Mouse (Mus musculus) forebrain, embryonic 14.5 days (tissue): ENCODE measurements around the gene Ppp6r2. TPM values are rescaled to one million over a fixed set of nuclear protein-coding genes. Genes with fewer than 3 reads are reported as not detected.

Experiments used
- ATAC-seq: fragments of 200-750 bp; cut with Nextera tagmentation; 2 replicates; pipeline ENCODE4 v1.8.0; 2017; ENCODE audit warnings: mild to moderate bottlenecking, moderate library complexity
- DNase-seq: peaks from one replicate; pipeline ENCODE4 v3.0.0-alpha.2; 2015; ENCODE audit warnings: low spot score
- H3K27ac ChIP-seq: fragments of 300-500 bp; sonication (generic); 2 replicates; pipeline ENCODE4 v1.5.1; 2014; ENCODE audit warnings: low read depth, mild to moderate bottlenecking, control low read depth, low read length, moderate library complexity
- H3K27me3 ChIP-seq: fragments of 300-500 bp; sonication (generic); replicated peaks from 2 replicates; pipeline ENCODE4 v1.6.1; 2014; ENCODE audit warnings: low read length, control low read depth, mixed read lengths; ENCODE audit not compliant: control insufficient read depth, insufficient read depth
- H3K36me3 ChIP-seq: fragments of 300-500 bp; sonication (generic); 2 replicates; pipeline ENCODE4 v1.6.1; 2014; ENCODE audit warnings: low read length, control low read depth; ENCODE audit not compliant: control insufficient read depth, insufficient read depth
- H3K4me1 ChIP-seq: fragments of 300-500 bp; sonication (generic); 2 replicates; pipeline ENCODE4 v1.6.1; 2014; ENCODE audit warnings: antibody characterized with exemption, low read length, control low read depth; ENCODE audit not compliant: control insufficient read depth, insufficient read depth
- H3K4me2 ChIP-seq: fragments of 300-500 bp; sonication (generic); 2 replicates; pipeline ENCODE4 v1.6.1; 2014; ENCODE audit warnings: mild to moderate bottlenecking, control low read depth, low read length
- H3K4me3 ChIP-seq: fragments of 300-500 bp; sonication (generic); 2 replicates; pipeline ENCODE4 v1.5.1; 2014; ENCODE audit warnings: low read depth, low read length, control low read depth
- H3K9ac ChIP-seq: fragments of 300-500 bp; sonication (generic); 2 replicates; pipeline ENCODE4 v1.6.1; 2014; ENCODE audit warnings: mild to moderate bottlenecking, low read length, control low read depth, moderate library complexity
- H3K9me3 ChIP-seq: fragments of 300-500 bp; sonication (generic); replicated peaks from 2 replicates; pipeline ENCODE4 v1.6.1; 2016; ENCODE audit warnings: low read length, control low read depth, mixed read lengths; ENCODE audit not compliant: control insufficient read depth
- WGBS: fragments of 180-500 bp; shearing (Covaris S2); extraction: QIAGEN DNeasy Blood & Tissue Kit; methylation state at CpG from one replicate; pipeline ENCODE4 v1.1.7; 2014; 5-methylcytosine and 5-hydroxymethylcytosine counted together
- polyA plus RNA-seq: library from polyadenylated mRNA; unstranded; fragments of >200 nt; fragmentation: Nextera tagmentation; extraction: Ambion mirVana; gene quantifications from 2 replicates; pipeline ENCODE4 v1.2.1, GENCODE M21; 2014

Ppp6r2 gene
- polyA plus RNA-seq, 1 experiment from 2014 or later = 69.4 TPM

DNA sequence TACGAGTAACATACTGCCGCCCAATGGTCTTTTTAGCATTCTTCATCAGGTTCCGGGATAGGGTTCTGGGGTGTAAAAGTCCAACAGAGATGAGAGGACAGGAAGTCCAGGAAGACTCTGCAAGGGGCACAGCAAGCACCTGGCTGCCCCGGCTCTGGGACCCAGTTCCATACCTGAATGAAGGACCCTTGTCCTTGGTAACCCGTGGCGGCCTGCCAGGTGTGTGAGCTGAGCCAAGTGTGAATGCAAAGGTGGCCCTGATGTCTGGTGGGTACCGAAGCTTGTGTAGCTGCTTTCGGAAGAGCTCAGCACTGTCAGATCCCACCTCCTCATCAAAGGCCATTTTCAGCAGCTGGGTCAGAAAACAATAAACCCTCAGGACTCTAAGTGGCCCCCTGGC is 89.2 kb downstream of the Ppp6r2 start:
- no peaks in the 10 kb centered on the region for H3K27me3 ChIP-seq
- H3K4me2 ChIP-seq = no peak overlapping the region
- no peak overlapping the region for H3K9ac ChIP-seq
- H3K4me3 ChIP-seq = no peak overlapping the region
- H3K9me3 ChIP-seq = no peaks in the 10 kb centered on the region
- WGBS = 92% methylated on average over 8 of the region's 8 CpGs
- ATAC-seq (no peak), DNase-seq (no peak)
- H3K27ac ChIP-seq = no peak overlapping the region
- H3K36me3 ChIP-seq = peaks cover 91% of the 10 kb centered on the region
- no peaks in the 10 kb centered on the region for H3K4me1 ChIP-seq

DNA sequence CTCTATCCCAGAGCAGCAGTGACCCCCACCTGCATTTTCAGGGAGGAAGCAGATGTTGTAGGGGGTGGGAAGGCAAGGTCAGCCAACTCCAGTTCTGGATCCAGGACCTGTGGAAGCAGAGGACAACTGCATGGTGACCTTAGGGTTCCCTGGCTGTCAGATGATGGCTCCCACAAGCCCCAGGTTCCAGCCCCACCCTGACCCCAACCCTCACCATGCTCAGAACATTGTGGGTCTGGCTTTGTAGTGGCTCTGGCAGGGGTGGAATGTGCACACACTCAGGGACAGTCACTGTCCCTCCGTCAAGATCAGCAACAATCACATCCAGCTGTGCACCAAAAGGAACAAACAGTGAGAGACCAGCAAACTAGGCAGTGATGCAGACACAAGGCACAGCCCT is 94.6 kb downstream of the Ppp6r2 start:
- Histone ChIP-seq H3K4me2 (no peak overlapping the region), H3K9ac (no peak overlapping the region), H3K4me3 (no peak overlapping the region), H3K27me3 (no peaks in the 10 kb centered on the region), H3K4me1 (no peaks in the 10 kb centered on the region), H3K36me3 (peaks cover 69% of the 10 kb centered on the region), H3K9me3 (no peaks in the 10 kb centered on the region), H3K27ac (no peak overlapping the region)
- DNase-seq (no peak), ATAC-seq (no peak)
- 80% methylated on average over 1 of the region's 1 CpGs for WGBS

DNA sequence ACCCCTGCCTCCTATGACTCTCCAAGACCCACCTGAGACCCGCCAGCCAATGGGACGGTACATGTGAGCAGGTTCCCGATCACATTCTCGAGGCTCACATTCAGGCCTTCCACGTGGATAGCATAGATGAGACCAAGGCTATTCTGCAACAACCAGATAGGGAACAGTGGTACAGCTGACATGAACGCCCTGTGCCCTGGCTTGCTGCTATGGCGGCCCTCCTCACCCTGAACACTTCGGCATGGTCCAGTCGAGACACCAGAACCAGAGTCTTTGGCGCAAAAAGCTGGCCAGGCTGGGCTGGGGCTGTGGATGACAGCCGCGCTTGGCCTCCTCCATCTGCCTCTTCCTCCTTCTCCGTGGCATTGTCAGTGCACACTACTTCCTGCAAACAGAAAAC is 96.1 kb downstream of the Ppp6r2 start:
- WGBS = 92% methylated on average over 13 of the region's 13 CpGs
- Histone ChIP-seq H3K27ac (no peak overlapping the region), H3K4me1 (no peaks in the 10 kb centered on the region; the same call in 1 of the 2 replicates), H3K36me3 (peaks cover 54% of the 10 kb centered on the region), H3K4me3 (no peak overlapping the region), H3K4me2 (no peak overlapping the region), H3K9me3 (no peaks in the 10 kb centered on the region), H3K27me3 (no peaks in the 10 kb centered on the region), H3K9ac (no peak overlapping the region)
- ATAC-seq (no peak), DNase-seq (no peak)

DNA sequence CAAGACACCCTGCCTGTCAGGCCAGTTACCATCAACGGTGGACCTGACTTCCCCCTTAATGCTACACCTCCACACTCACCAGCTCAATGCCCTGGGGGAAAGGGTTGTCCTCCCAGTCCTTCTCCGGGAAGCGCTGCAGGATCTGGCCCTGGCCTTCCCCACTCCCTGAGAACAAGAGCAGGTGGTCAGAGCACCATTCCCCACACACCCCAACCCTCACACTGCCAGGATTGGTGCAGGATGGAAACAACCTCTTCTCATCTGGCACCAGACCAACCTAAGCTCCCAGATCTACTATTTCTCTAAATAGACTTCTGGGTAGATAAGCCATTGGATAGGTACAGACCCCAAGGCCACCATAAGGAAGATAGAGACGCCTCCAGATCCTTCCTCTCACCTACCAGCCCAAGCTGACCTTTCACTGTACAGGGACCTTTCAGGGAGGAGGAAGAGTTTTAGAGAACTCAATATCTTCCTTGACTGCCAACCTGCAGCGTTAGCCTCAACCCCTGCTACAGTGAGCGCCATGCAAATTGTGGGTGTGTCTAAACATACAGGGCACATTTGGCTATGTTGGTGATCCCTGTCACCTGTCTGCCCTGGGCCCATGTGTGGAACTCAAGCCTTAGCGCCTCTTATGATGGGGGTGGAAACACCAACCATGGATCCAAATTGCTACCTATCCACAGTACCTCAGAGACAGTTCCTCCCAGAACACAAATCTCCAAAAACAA is 97.2 kb downstream of the Ppp6r2 start:
- Histone ChIP-seq H3K9ac (no peak overlapping the region), H3K4me2 (no peak overlapping the region), H3K9me3 (no peaks in the 10 kb centered on the region), H3K36me3 (peaks cover 43% of the 10 kb centered on the region), H3K4me3 (no peak overlapping the region), H3K27me3 (no peaks in the 10 kb centered on the region), H3K4me1 (peaks cover 11% of the 10 kb centered on the region), H3K27ac (no peak overlapping the region)
- 89% methylated on average over 7 of the region's 7 CpGs for WGBS
- DNase-seq = no peak
- no peak for ATAC-seq

DNA sequence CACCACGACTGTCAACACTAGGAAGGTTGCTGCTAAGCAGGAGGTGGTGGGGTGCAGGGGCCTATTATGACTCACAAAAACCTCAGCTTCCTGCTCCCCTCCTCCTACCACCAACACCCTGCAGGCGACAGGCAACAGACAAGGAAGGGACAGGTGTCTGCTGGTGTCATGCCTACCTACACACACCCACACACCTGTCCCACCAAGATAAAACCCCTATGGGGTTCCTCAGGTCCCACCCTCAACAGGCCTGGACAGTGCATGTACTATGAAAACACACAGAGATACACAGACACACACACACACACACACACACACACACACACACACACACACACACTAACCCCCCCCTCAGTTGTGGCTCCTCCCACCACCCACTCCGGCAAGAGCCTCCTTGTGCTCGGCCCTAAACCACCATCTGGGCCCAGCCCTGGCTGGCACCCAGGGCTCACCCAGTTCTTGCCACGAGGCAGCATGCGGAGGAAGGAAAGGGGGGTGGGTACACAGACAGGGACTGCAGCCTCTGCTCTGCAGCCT is 98.7 kb downstream of the Ppp6r2 start:
- ATAC-seq (no peak), DNase-seq (peak; percentile 41)
- Histone ChIP-seq H3K9ac (peak overlapping the region; percentile 26; the same call in 1 of the 2 replicates), H3K27ac (0 out of 2 replicates have a peak overlapping the region, but pooled peaks have one; percentile 15), H3K4me2 (no peak overlapping the region), H3K27me3 (no peaks in the 10 kb centered on the region), H3K9me3 (no peaks in the 10 kb centered on the region), H3K4me3 (no peak overlapping the region), H3K36me3 (peaks cover 28% of the 10 kb centered on the region), H3K4me1 (peaks cover 18% of the 10 kb centered on the region)
- WGBS = 69% methylated on average over 6 of the region's 6 CpGs

DNA sequence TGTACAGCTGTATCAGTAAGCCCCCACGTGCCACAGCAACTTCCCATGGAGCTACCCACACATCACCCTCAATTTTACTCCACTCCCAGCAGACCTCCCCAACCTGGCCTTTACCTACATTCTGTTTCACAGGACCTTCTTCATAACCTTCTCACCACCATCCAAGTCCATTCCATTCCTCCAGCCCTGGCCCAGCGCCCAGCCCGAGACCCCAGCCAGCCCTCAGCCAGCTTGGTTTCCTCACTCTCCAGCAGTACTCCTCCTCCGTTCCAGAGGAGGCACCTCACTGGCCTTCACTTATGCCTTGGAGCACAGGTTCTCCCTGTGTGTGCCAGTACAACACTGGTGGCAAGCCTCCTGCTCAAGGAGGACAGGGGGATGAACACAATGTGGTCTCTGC is 102.0 kb downstream of the Ppp6r2 start:
- 0 out of 2 replicates have a peak overlapping the region, but pooled peaks have one; percentile 17 for H3K9ac ChIP-seq
- peak overlapping the region; percentile 72 for H3K4me2 ChIP-seq
- H3K4me1 ChIP-seq = peaks cover 20% of the 10 kb centered on the region
- WGBS = 87% methylated on average over 4 of the region's 4 CpGs
- H3K9me3 ChIP-seq = no peaks in the 10 kb centered on the region
- no peaks in the 10 kb centered on the region for H3K36me3 ChIP-seq
- H3K27ac ChIP-seq = no peak overlapping the region
- no peak for ATAC-seq
- DNase-seq = no peak
- no peak overlapping the region for H3K4me3 ChIP-seq
- H3K27me3 ChIP-seq = no peaks in the 10 kb centered on the region

DNA sequence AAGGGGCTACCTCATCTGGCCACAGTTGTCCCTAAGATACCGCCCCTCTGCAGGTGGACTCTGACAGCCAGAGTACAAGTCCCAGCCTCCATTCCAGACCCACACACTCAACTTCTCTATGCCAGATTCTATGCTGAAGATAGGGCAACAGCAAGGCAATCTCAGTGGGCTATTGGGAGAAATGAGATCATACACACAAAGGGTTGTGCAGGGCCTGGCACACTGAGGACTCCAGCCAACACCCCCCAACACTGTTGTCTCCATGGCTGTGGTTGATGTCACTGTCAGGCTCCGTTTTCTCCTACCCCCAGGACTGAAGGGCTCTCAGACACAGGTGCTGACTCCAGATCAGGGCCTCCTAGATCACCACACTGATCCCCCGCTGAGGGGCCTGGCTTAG is 102.8 kb downstream of the Ppp6r2 start:
- ATAC-seq = no peak
- H3K27me3 ChIP-seq = no peaks in the 10 kb centered on the region
- H3K36me3 ChIP-seq = no peaks in the 10 kb centered on the region
- peak overlapping the region; percentile 95 for H3K4me3 ChIP-seq
- peak overlapping the region; percentile 84 for H3K9ac ChIP-seq
- no peaks in the 10 kb centered on the region for H3K9me3 ChIP-seq
- WGBS = 30% methylated on average over 3 of the region's 3 CpGs
- no peak for DNase-seq
- no peak overlapping the region for H3K27ac ChIP-seq
- peak overlapping the region; percentile 72 for H3K4me2 ChIP-seq
- peaks cover 20% of the 10 kb centered on the region for H3K4me1 ChIP-seq

DNA sequence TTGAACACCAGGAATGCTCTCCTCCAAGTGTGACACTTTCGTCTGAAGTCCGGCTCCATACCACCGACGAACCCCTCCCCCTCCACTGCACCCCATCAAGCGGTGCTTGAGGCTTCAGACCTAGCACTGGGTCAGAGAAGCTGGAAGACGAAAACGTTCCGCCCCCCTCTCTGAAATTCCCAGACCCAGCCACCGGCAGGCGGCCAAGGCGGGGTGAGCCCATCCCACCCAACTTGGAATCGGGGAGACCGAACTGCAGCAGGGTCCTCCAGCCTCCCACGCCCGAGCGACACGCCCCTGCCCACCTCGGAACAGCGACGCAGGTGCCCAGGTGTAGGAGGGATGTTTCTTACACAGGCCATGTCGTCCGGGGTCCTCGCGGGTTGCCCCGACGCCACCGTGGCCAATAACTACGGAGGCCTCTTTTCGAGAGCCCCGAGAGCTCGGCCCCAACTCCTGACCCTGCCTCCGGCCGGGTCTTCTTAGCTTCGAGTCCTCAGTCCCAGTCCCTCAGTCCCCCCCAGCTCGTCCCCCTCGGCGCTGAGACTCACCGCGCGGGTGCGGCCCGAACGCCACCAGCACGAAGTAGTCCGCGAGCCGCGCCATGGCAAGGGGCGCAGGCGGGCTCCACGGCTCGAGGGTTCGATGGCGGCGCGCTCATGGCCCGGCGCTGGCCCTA is 103.3 kb downstream of the Ppp6r2 start:
- under 1% methylated on average over 51 of the region's 58 CpGs for WGBS

More for the DNA sequence above, 103.3 kb downstream of the Ppp6r2 start:
- peak; percentile 30 for DNase-seq
- Histone ChIP-seq H3K27me3 (no peaks in the 10 kb centered on the region), H3K9ac (peak overlapping the region; percentile 84), H3K27ac (peak overlapping the region; percentile 48; the same call in 1 of the 2 replicates), H3K36me3 (no peaks in the 10 kb centered on the region), H3K4me2 (peak overlapping the region; percentile 72), H3K4me1 (peaks cover 20% of the 10 kb centered on the region), H3K4me3 (peak overlapping the region; percentile 95), H3K9me3 (no peaks in the 10 kb centered on the region)
- peak; percentile 21 for ATAC-seq
